Mouse (Mus musculus): ENCODE data around the gene Pgm5. TPM values are rescaled to one million over a fixed set of nuclear protein-coding genes. Genes with fewer than 3 reads are reported as not detected.
"Not testable (repeated sequence)": the region's sequence is repeated elsewhere in the genome, so short reads cannot be mapped to it uniquely, and the experiment has no call there.

Pgm5 gene
- polyA plus RNA-seq, 1 experiment from 2014 or later, result 7.3 TPM

GRCm38 (mm10) chr19:24897006-24897895 is 35.6 kb upstream of the Pgm5 start:
- Histone ChIP-seq H3K4me3 (replicated peaks) (peak overlapping the region; percentile 19), H3K9ac (no peak overlapping the region), H3K9me3 (no peaks in the 10 kb centered on the region), H3K36me3 (no peaks in the 10 kb centered on the region), H3K4me2 (replicated peaks) (peak overlapping the region; percentile 40), H3K27ac (no peak overlapping the region), H3K4me1 (replicated peaks) (peaks cover 21% of the 10 kb centered on the region), H3K27me3 (replicated peaks) (peaks cover 53% of the 10 kb centered on the region)
- 1% methylated on average over 57 of the region's 57 CpGs for WGBS
- no peak for ATAC-seq

DNA sequence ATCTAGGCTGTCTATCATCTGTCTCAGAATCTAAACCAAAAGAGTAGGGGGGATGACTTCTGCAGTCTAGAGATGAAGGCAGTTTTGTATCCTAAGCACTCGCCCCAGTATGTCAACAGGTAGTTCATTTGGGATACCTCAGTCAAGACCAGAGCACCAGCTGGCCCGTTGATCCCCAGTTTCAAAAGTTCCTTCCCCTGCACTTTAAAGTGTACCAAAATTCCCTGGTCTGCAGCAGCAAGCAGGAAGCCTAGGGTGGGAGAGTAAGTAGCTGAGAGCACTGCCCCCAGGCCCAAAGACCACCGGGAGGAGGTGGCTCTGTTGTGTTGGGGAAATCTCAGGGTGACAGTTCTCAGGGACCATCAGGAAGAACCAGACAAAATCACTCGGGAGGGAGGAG is 34.9 kb upstream of the Pgm5 start:
- peaks cover 21% of the 10 kb centered on the region for H3K4me1 ChIP-seq (replicated peaks)
- no peak overlapping the region for H3K27ac ChIP-seq
- no peak overlapping the region for H3K9ac ChIP-seq
- no peak overlapping the region for H3K4me2 ChIP-seq (replicated peaks)
- WGBS, result 13% methylated on average over 4 of the region's 4 CpGs
- no peaks in the 10 kb centered on the region for H3K9me3 ChIP-seq
- H3K4me3 ChIP-seq (replicated peaks), result no peak overlapping the region
- no peaks in the 10 kb centered on the region for H3K36me3 ChIP-seq
- peaks cover 46% of the 10 kb centered on the region for H3K27me3 ChIP-seq (replicated peaks)
- ATAC-seq, result no peak

DNA sequence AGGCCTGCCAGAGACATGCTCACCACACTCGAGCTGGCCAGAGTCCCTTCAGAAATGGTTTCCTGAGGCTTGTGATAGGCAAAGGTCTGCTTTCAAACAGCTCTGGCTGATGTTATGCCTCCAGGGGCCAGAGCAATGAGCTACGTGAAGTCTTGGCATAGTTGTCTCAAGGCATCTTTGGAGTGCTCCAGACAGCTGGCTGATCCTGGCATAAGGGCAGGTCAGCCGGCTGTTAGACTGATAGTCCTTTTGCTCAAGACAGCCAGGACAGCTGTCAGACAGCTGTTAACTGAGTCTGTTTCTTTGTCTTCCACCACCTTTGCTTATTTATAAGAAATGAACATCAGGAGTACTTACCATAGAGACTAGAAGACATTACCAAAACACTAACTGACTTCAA is 25.2 kb upstream of the Pgm5 start:
- no peaks in the 10 kb centered on the region for H3K9me3 ChIP-seq
- H3K27ac ChIP-seq, result no peak overlapping the region
- H3K9ac ChIP-seq, result no peak overlapping the region
- WGBS, result 75% methylated on average over 3 of the region's 3 CpGs
- H3K4me2 ChIP-seq (replicated peaks), result no peak overlapping the region
- ATAC-seq, result no peak
- no peaks in the 10 kb centered on the region for H3K4me1 ChIP-seq (replicated peaks)
- no peaks in the 10 kb centered on the region for H3K36me3 ChIP-seq
- H3K4me3 ChIP-seq (replicated peaks), result no peak overlapping the region
- no peaks in the 10 kb centered on the region; the same call in 1 of the 2 replicates for H3K27me3 ChIP-seq (replicated peaks)

GRCm38 (mm10) chr19:24885504-24885903 is 23.8 kb upstream of the Pgm5 start:
- Histone ChIP-seq H3K9ac (no peak overlapping the region), H3K36me3 (no peaks in the 10 kb centered on the region), H3K9me3 (no peaks in the 10 kb centered on the region), H3K27ac (no peak overlapping the region), H3K4me3 (replicated peaks) (no peak overlapping the region), H3K4me2 (replicated peaks) (no peak overlapping the region), H3K27me3 (replicated peaks) (no peaks in the 10 kb centered on the region; the same call in 1 of the 2 replicates), H3K4me1 (replicated peaks) (0 out of 2 replicates have a peak, but pooled peaks cover 2% of the 10 kb centered on the region)
- WGBS, result 9% methylated on average over 5 of the region's 5 CpGs
- no peak for ATAC-seq

DNA sequence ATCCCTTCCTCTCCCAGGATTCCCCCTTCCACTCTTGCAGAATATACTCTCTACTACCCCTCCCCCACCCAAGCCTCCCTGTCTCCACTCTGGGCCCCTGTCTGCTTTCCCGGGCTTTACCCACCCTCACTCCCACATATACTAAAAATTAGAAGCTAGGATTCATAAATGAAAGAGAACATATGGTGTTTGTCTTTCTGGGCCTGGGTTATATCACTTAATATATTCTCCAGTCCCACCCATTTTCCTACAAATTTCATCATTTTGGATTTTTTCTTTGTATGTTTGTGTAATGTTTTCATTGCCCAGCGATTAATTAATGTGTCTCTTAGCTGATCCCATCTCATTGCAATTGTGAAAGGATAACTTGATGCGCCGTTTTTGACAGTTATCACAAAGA is 19.6 kb upstream of the Pgm5 start:
- Histone ChIP-seq H3K4me1 (replicated peaks) (0 out of 2 replicates have a peak, but pooled peaks cover 2% of the 10 kb centered on the region), H3K9ac (no peak overlapping the region), H3K36me3 (no peaks in the 10 kb centered on the region), H3K4me2 (replicated peaks) (no peak overlapping the region), H3K27ac (no peak overlapping the region), H3K27me3 (replicated peaks) (no peaks in the 10 kb centered on the region; the same call in 1 of the 2 replicates), H3K9me3 (no peaks in the 10 kb centered on the region), H3K4me3 (replicated peaks) (no peak overlapping the region)
- WGBS, result 50% methylated on average over 4 of the region's 4 CpGs
- ATAC-seq, result no peak

GRCm38 (mm10) chr19:24875129-24875870 is 13.6 kb upstream of the Pgm5 start, which contains the start of gene Gm10053:
Gm10053 (plus strand) TSS chr19:24875686.
- 67% methylated on average over 23 of the region's 26 CpGs for WGBS
- H3K27ac ChIP-seq; H3K9me3 ChIP-seq; H3K27me3 ChIP-seq (replicated peaks); H3K4me2 ChIP-seq (replicated peaks); H3K4me1 ChIP-seq (replicated peaks); H3K4me3 ChIP-seq (replicated peaks); H3K36me3 ChIP-seq; ATAC-seq; H3K9ac ChIP-seq: not testable (repeated sequence)

DNA sequence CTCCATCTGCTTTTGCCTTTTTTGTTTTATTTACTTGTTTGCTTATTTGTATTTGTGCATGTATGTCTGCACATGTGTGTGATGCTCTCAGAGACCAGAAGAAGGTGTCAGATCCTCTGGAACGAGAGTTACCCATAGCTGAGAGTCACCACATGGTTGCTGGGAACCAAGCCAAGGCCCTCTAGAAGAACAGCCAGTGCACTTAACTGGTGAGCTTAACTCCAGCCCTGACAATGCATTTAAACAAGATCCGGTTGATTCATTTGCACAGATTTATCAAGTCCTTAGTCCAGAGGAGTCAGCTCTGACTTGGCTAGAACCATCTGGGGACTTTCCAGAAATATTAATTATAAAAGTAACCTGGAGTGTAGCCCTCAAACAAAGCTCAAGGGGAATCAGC is 12.2 kb upstream of the Pgm5 start:
- no peaks in the 10 kb centered on the region for H3K9me3 ChIP-seq
- H3K4me2 ChIP-seq (replicated peaks), result no peak overlapping the region
- H3K9ac ChIP-seq, result no peak overlapping the region
- peak; percentile 53; the same call in 1 of the 2 replicates for ATAC-seq
- no peaks in the 10 kb centered on the region for H3K36me3 ChIP-seq
- 33% methylated on average over 2 of the region's 2 CpGs for WGBS
- H3K4me1 ChIP-seq (replicated peaks), result no peaks in the 10 kb centered on the region
- no peak overlapping the region for H3K27ac ChIP-seq
- no peak overlapping the region for H3K4me3 ChIP-seq (replicated peaks)
- no peaks in the 10 kb centered on the region for H3K27me3 ChIP-seq (replicated peaks)

- no peak overlapping the region for H3K9ac ChIP-seq
- 14% methylated on average over 18 of the region's 18 CpGs for WGBS
Measured at GRCm38 (mm10) chr19:24871037-24871635, 9.5 kb upstream of the Pgm5 start.

GRCm38 (mm10) chr19:24865436-24865835 is 3.8 kb upstream of the Pgm5 start:
- ATAC-seq, result no peak
- Histone ChIP-seq H3K27ac (no peak overlapping the region), H3K27me3 (replicated peaks) (no peaks in the 10 kb centered on the region), H3K4me3 (replicated peaks) (no peak overlapping the region), H3K4me1 (replicated peaks) (0 out of 2 replicates have a peak, but pooled peaks cover 8% of the 10 kb centered on the region), H3K9ac (no peak overlapping the region), H3K36me3 (no peaks in the 10 kb centered on the region), H3K9me3 (no peaks in the 10 kb centered on the region), H3K4me2 (replicated peaks) (no peak overlapping the region)
- 84% methylated on average over 9 of the region's 9 CpGs for WGBS

More at GRCm38 (mm10) chr19:24871037-24871635, 9.5 kb upstream of the Pgm5 start:
- Histone ChIP-seq H3K4me1 (replicated peaks) (no peaks in the 10 kb centered on the region), H3K4me2 (replicated peaks) (peak overlapping the region; percentile 48), H3K4me3 (replicated peaks) (peak overlapping the region; percentile 7; the same call in 1 of the 2 replicates), H3K36me3 (no peaks in the 10 kb centered on the region), H3K9me3 (no peaks in the 10 kb centered on the region), H3K27me3 (replicated peaks) (no peaks in the 10 kb centered on the region), H3K27ac (no peak overlapping the region)
- ATAC-seq, result peak; percentile 36; the same call in 1 of the 2 replicates

DNA sequence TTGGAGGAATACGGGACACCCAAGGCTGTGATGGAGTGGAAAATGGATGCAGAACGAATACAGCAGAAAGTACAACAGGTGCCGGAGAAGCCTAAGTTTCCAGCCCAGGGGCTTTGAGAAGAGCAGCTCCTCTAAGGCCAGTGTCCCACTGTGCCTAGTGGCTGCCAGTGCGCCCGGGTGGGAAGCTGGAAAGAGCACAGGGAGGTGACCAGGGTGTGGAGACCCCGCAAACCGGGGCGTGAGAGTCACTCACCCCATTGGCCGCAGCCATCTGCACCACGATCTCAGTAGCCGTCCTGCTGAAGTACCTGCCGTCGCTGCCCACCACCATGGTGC is 411 bp downstream of the Pgm5 start:
- H3K4me3 ChIP-seq (replicated peaks), result peak overlapping the region; percentile 63
- no peaks in the 10 kb centered on the region for H3K9me3 ChIP-seq
- peak; percentile 42 for ATAC-seq
- 0 out of 2 replicates have a peak, but pooled peaks cover 8% of the 10 kb centered on the region for H3K4me1 ChIP-seq (replicated peaks)
- H3K4me2 ChIP-seq (replicated peaks), result peak overlapping the region; percentile 82
- H3K27ac ChIP-seq, result peak overlapping the region; percentile 68
- H3K27me3 ChIP-seq (replicated peaks), result no peaks in the 10 kb centered on the region
- peak overlapping the region; percentile 67 for H3K9ac ChIP-seq
- H3K36me3 ChIP-seq, result no peaks in the 10 kb centered on the region
- 10% methylated on average over 13 of the region's 13 CpGs for WGBS

DNA sequence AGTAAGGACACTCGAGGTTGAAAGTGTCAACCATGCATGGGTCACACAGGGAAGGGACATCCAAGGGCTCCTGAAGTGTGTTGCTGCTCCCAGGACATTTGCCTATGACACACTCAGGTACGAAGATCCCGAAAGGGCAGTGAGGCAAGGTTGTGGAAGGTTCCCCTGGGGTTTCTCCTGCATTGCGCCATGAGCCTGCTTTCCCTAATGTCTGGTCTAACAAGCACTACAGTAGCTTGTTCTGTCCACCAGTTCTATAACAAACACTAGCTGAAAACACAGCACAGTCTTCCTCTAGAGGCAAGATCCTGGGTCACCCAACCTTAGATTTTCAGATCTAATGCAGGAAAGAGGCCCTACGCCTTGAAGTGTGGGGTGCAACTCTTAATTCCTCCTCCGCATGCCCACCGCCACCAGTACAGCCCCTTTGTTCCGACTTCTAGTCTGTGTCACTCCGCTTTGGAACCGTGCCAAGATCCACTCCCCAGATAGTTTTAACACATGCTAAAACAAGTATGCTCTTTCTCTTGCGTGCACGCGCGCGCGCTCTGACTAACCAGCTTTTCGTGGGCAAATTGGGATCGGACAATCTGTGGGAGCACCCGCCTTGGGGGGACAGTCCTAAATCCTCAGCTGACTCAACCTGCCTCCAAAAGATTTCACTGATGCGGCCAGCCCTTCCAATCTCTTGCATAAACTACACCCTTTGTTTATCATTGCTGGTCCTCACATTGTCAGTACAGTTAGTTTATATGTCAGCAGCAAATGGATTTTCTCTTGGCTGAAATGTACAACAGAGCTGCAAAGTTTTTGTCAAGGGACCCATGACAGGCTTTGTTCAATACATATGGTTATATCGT is 10.0 kb downstream of the Pgm5 start:
- no peak overlapping the region for H3K9ac ChIP-seq
- ATAC-seq, result 0 out of 2 replicates have a peak, but pooled peaks have one; percentile 47
- H3K27ac ChIP-seq, result peak overlapping the region; percentile 67
- H3K4me2 ChIP-seq (replicated peaks), result peak overlapping the region; percentile 45
- WGBS, result 48% methylated on average over 21 of the region's 21 CpGs
- no peaks in the 10 kb centered on the region for H3K9me3 ChIP-seq
- H3K36me3 ChIP-seq, result no peaks in the 10 kb centered on the region
- H3K4me3 ChIP-seq (replicated peaks), result no peak overlapping the region
- no peaks in the 10 kb centered on the region for H3K27me3 ChIP-seq (replicated peaks)
- H3K4me1 ChIP-seq (replicated peaks), result peaks cover 24% of the 10 kb centered on the region

Data from intestine, embryonic 15.5 days (tissue).